Mouse (Mus musculus) E14TG2a.4 (cell line): ENCODE measurements at regions not wholly inside any gene's neighbourhood (a gene's known extent, or its start where the extent isn't known, plus 50 kb on each side); places are given as distances from the start of the nearest gene placed in this dataset.

Experiments used
- CTCF ChIP-seq: conservative IDR thresholded peaks from 2 replicates; pipeline ENCODE4 v1.5.1; 2014; ENCODE audit warnings: low read length
- NANOG ChIP-seq: IDR thresholded peaks from 2 replicates; pipeline ENCODE4 v1.6.1; 2014; ENCODE audit warnings: borderline replicate concordance, low read length, mixed read lengths
- POU5F1 ChIP-seq: IDR thresholded peaks from 2 replicates; pipeline ENCODE4 v1.6.1; 2014; ENCODE audit warnings: low read length, borderline replicate concordance

DNA sequence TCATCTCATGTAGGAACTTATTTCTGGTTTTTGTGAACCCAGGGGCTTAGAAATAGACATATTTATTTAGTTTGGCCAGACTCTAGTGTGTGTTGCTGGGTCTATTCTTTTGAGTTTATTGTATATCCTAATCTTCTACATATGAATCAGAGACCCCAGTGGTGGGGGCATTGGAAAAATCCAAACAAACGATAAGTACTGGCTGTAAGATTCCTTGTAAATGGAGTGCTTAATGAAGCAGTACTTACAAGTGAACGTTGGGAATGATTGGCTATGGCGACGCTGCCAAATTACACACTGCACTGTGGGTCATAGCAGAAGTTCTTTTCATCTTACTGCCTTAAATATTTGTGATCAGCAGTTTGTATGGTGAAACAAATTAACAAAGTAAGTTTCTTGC lies 289.0 kb downstream of the Meis1 start:
- TF ChIP-seq CTCF (no peak), NANOG (no peak), POU5F1 (no peak)
